Mouse (Mus musculus) neural tube, embryonic 12.5 days (tissue): ENCODE measurements around the gene Dusp2. TPM values are rescaled to one million over a fixed set of nuclear protein-coding genes. Genes with fewer than 3 reads are reported as not detected.

Experiments
- ATAC-seq: fragments of 200-750 bp; cut with Nextera tagmentation; 2 replicates; pipeline ENCODE4 v1.8.0; 2017; ENCODE audit warnings: low read depth, mild to moderate bottlenecking, moderate TSS enrichment, moderate library complexity; ENCODE audit not compliant: low FRiP score
- H3K27ac ChIP-seq: fragments of 300-500 bp; sonication (generic); 2 replicates; pipeline ENCODE4 v1.5.1; 2016
- H3K27me3 ChIP-seq: fragments of 300-500 bp; sonication (generic); replicated peaks from 2 replicates; pipeline ENCODE4 v1.6.1; 2016; ENCODE audit warnings: mild to moderate bottlenecking
- H3K36me3 ChIP-seq: fragments of 300-500 bp; sonication (generic); 2 replicates; pipeline ENCODE4 v1.6.1; 2016; ENCODE audit warnings: mild to moderate bottlenecking
- H3K4me1 ChIP-seq: fragments of 300-500 bp; sonication (generic); 2 replicates; pipeline ENCODE4 v1.6.1; 2016
- H3K4me2 ChIP-seq: fragments of 300-500 bp; sonication (generic); replicated peaks from 2 replicates; pipeline ENCODE4 v1.6.1; 2016; ENCODE audit warnings: mild to moderate bottlenecking
- H3K4me3 ChIP-seq: fragments of 300-500 bp; sonication (generic); 2 replicates; pipeline ENCODE4 v1.5.1; 2016
- H3K9ac ChIP-seq: fragments of 300-500 bp; sonication (generic); 2 replicates; pipeline ENCODE4 v1.6.1; 2016; ENCODE audit warnings: mild to moderate bottlenecking
- H3K9me3 ChIP-seq: fragments of 300-500 bp; sonication (generic); 2 replicates; pipeline ENCODE4 v1.6.1; 2016; ENCODE audit warnings: mild to moderate bottlenecking
- WGBS: fragments of 180-500 bp; shearing (Covaris S2); methylation state at CpG from one replicate; pipeline ENCODE4 v1.1.7; 2016; 5-methylcytosine and 5-hydroxymethylcytosine counted together
- polyA plus RNA-seq: library from polyadenylated mRNA; unstranded; fragments of >200 nt; fragmentation: Nextera tagmentation; extraction: Ambion mirVana; gene quantifications from 2 replicates; pipeline ENCODE4 v1.2.1, GENCODE M21; 2016

The Dusp2 gene
- polyA plus RNA-seq, 1 experiment from 2014 or later: 9.7 TPM

DNA sequence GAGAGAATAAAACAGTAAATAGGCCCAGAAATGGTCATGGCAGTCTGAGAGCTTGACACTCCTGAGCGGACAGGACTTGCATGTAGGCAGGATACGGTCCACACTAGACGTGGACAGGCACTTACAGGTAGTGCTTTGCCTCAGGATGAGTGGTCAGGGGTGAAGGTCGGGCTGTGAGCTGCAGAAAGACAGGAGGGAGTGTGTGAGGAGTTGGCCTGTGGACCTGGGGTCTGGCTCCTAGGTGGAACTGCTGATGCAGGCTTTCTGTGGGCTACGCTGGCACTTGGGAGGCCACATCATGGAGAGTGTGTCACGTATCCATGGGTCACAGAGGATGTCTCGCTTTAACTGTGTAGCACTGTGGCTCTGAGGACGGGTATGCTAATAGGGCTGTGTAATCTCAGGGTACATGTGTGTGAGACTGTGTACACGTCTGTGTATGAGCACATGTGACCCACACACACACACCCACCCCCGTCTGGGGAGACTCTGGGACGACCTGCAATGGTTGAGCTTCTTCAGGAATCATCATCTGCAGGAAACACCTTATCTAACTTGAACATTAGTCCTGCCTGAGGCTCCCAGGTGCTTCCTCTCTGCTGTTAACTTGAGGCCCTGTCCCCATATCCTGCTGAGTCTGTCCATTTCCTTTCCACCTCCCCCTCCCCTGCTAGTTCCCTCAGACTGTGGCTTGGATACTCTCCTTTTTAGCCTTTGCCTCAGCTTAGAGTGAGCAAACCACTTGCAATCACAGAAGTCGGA lies 7.7 kb upstream of the Dusp2 start:
- Histone ChIP-seq H3K27me3 (no peaks in the 10 kb centered on the region; the same call in 1 of the 2 replicates), H3K4me1 (no peaks in the 10 kb centered on the region), H3K4me3 (no peak overlapping the region), H3K9me3 (no peaks in the 10 kb centered on the region), H3K4me2 (no peak overlapping the region), H3K36me3 (no peaks in the 10 kb centered on the region), H3K9ac (no peak overlapping the region), H3K27ac (no peak overlapping the region)
- WGBS: 77% methylated on average over 12 of the region's 12 CpGs
- no peak for ATAC-seq

DNA sequence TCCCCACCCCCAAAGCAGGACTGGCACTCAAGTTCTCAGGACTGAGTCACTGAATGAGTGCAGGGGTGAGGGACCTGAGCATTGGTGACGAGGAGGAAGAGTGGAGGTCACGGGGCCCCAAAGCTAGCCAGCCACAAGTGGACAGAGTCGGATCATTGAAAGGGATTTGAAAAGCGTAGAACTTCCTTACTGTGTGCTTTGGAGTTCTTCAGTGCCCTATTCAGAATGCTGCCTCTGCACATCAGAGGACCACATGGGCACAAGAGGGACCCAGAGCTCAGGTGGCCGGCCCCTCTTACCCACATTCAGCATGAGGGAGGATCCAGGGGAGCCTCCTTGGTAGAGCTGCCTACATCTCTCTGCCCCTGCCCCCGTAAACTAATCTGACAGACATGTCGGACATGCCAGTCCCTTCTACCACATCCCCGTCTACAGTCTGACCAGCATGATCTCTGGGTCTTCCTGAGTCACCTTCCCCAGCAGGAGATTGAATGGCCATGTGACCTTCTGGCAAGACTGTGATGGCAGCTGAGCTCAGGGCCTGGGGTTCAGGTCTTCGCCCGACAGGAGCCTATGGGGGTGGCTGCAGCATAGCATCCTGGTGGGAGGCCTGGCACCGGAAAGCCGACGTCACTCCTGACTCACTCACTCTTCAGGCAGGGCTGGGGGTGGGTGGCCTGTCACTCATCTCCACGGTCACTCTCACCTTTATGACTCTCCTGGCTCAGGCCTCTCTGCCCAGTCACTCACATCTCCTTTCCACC lies 3.0 kb upstream of the Dusp2 start:
- Histone ChIP-seq H3K27ac (no peak overlapping the region), H3K4me3 (no peak overlapping the region), H3K36me3 (no peaks in the 10 kb centered on the region), H3K27me3 (peaks cover 39% of the 10 kb centered on the region), H3K4me2 (no peak overlapping the region), H3K9ac (no peak overlapping the region), H3K9me3 (no peaks in the 10 kb centered on the region), H3K4me1 (peaks cover 12% of the 10 kb centered on the region)
- ATAC-seq: no peak
- WGBS: 85% methylated on average over 14 of the region's 14 CpGs

DNA sequence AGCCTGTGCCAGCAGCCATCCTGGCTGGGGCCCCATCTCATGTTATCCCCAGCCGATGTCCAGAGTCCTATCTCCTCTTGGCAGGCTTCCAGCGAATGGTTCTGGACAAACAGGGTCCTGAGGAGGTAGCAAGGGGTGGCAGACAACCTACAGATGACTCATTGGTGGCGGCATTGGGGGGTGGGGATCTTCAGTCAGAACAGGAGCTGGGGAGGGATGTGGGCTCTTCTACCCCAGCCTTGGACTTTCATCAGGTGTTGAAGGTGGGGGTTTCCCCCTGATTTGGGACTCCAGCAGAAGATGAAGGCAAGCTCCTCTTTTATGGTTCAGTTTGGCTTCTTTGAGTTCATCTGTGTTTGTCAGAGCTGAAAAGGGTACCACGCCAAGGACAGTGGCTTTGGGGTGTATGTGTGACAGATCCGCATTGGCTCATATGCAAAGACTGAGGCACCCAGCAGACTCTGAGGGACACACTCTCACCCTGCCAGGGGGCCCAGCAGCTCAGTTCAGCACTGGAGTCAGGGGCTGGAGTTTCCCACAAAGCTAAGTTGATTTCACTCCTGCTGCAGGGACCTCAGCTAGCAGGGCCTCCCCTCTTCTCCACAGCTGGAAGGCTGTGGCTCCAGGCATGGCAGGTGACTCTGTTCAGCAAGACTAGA lies 1.9 kb upstream of the Dusp2 start:
- ATAC-seq: no peak
- H3K4me2 ChIP-seq: no peak overlapping the region
- no peaks in the 10 kb centered on the region for H3K9me3 ChIP-seq
- H3K36me3 ChIP-seq: no peaks in the 10 kb centered on the region
- peaks cover 42% of the 10 kb centered on the region for H3K27me3 ChIP-seq
- H3K4me1 ChIP-seq: peaks cover 12% of the 10 kb centered on the region
- H3K9ac ChIP-seq: no peak overlapping the region
- 77% methylated on average over 5 of the region's 5 CpGs for WGBS
- H3K27ac ChIP-seq: no peak overlapping the region
- no peak overlapping the region for H3K4me3 ChIP-seq

DNA sequence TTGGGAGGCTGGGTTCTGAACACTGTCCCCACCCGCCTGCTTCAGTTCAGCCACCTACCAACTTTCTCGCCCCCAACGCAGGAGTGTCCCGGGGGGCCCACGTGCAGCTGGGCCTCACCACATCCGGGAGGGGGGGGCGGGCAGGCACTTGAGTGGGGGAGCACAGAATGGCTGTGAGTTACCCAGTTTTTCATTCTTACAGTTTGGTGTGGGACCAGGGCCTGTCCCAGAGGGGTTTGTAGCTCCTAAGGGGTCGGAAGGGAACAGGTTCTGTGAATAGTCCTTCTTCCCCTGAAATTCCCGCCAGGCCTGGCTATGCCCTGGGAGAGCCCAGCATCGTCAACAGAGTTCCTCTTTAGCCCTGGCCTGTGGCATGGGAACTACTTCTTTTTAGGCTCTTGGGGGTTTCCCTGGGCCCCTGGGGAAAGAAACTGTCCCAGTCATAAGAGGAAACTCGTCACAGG lies 849 bp upstream of the Dusp2 start:
- peaks cover 12% of the 10 kb centered on the region for H3K4me1 ChIP-seq
- ATAC-seq: no peak
- H3K27ac ChIP-seq: no peak overlapping the region
- H3K9ac ChIP-seq: no peak overlapping the region
- WGBS: 39% methylated on average over 11 of the region's 11 CpGs
- no peaks in the 10 kb centered on the region for H3K9me3 ChIP-seq
- H3K36me3 ChIP-seq: no peaks in the 10 kb centered on the region
- no peak overlapping the region for H3K4me3 ChIP-seq
- peaks cover 42% of the 10 kb centered on the region for H3K27me3 ChIP-seq
- H3K4me2 ChIP-seq: peak overlapping the region; percentile 90; the same call in 1 of the 2 replicates

DNA sequence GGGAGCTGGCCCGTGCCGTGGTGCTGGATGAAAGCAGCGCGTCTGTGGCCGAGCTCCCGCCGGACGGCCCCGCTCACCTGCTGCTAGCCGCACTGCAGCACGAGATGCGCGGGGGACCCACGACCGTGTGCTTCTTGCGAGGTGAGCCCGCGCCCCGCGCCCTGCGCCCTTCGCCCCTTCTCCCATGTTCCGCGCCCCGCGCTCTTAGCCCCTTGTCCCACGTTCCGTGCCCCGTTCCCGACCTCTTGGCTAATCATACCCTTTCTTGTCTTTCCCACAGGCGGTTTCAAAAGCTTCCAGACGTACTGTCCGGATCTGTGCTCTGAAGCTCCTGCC lies 506 bp downstream of the Dusp2 start:
- peak overlapping the region; percentile 57 for H3K9ac ChIP-seq
- H3K4me3 ChIP-seq: peak overlapping the region; percentile 48
- WGBS: 2% methylated on average over 32 of the region's 33 CpGs
- no peaks in the 10 kb centered on the region for H3K9me3 ChIP-seq
- H3K4me1 ChIP-seq: peaks cover 12% of the 10 kb centered on the region
- peak; percentile 45; the same call in 1 of the 2 replicates for ATAC-seq
- H3K27ac ChIP-seq: no peak overlapping the region
- no peaks in the 10 kb centered on the region for H3K36me3 ChIP-seq
- H3K4me2 ChIP-seq: peak overlapping the region; percentile 90
- H3K27me3 ChIP-seq: peaks cover 42% of the 10 kb centered on the region

DNA sequence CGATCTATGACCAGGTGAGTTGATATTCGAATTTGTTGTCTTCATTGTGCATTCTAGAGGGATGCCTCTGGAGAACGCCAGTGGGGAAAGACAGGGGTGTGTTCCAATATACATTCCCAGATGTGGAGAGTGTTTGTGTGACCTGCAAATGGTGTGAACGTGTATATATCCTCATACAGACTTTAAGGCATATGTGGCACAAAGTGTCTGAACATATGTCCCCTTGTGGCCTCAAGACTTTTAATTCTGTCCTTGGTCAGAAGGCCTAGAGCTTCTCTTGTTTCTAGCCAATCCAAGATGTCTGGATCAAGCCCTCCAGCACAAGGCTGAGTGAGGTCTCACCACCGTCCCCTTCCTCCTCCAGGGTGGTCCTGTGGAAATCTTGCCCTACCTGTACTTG lies 926 bp downstream of the Dusp2 start:
- no peak for ATAC-seq
- Histone ChIP-seq H3K36me3 (no peaks in the 10 kb centered on the region), H3K9ac (no peak overlapping the region), H3K27ac (no peak overlapping the region), H3K9me3 (no peaks in the 10 kb centered on the region), H3K4me3 (peak overlapping the region; percentile 48), H3K27me3 (peaks cover 42% of the 10 kb centered on the region), H3K4me2 (peak overlapping the region; percentile 90), H3K4me1 (peaks cover 12% of the 10 kb centered on the region)
- 57% methylated on average over 5 of the region's 5 CpGs for WGBS

DNA sequence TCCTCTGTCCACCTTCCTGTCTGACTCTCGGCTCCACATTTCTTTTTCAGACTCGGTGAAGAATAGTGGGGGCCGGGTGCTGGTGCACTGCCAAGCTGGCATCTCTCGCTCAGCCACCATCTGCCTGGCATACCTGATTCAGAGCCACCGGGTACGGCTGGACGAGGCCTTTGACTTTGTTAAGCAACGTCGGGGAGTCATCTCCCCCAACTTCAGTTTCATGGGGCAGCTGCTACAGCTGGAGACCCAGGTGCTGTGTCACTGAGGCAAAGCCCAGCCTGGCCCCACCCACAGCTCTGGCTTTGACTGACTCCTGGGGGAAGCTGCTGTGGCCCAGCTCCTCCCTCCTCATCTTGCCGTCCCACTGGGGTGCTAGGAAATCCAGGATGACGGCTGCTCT lies 1.6 kb downstream of the Dusp2 start:
- ATAC-seq: no peak
- Histone ChIP-seq H3K4me3 (no peak overlapping the region), H3K36me3 (no peaks in the 10 kb centered on the region), H3K4me2 (peak overlapping the region; percentile 90), H3K27me3 (peaks cover 42% of the 10 kb centered on the region), H3K4me1 (peaks cover 12% of the 10 kb centered on the region), H3K9ac (no peak overlapping the region), H3K27ac (no peak overlapping the region), H3K9me3 (no peaks in the 10 kb centered on the region)
- WGBS: 76% methylated on average over 11 of the region's 11 CpGs

DNA sequence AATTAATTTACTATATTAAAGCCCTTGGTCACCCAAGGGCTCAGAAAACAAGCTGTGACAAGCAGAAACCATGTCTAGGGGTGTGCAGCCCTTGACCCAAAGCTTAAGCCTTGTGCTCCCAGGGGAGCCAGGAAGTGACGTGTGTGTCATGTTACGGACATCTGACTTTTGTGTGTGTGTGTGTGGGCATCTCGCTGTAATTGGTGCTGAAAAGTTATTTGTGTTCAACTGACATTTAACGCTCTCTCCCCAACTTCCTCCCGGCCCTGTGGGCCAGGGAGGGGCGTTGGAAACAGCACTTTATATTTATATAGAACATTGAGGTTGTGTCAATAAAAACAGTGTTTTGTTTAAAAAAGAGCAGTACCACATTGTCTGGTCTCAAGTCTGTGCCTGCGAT lies 2.1 kb downstream of the Dusp2 start:
- H3K9ac ChIP-seq: no peak overlapping the region
- no peak overlapping the region for H3K27ac ChIP-seq
- H3K27me3 ChIP-seq: peaks cover 42% of the 10 kb centered on the region
- H3K4me1 ChIP-seq: peaks cover 12% of the 10 kb centered on the region
- H3K36me3 ChIP-seq: no peaks in the 10 kb centered on the region
- no peak overlapping the region for H3K4me3 ChIP-seq
- ATAC-seq: no peak
- H3K9me3 ChIP-seq: no peaks in the 10 kb centered on the region
- 75% methylated on average over 7 of the region's 7 CpGs for WGBS
- H3K4me2 ChIP-seq: peak overlapping the region; percentile 90; the same call in 1 of the 2 replicates

DNA sequence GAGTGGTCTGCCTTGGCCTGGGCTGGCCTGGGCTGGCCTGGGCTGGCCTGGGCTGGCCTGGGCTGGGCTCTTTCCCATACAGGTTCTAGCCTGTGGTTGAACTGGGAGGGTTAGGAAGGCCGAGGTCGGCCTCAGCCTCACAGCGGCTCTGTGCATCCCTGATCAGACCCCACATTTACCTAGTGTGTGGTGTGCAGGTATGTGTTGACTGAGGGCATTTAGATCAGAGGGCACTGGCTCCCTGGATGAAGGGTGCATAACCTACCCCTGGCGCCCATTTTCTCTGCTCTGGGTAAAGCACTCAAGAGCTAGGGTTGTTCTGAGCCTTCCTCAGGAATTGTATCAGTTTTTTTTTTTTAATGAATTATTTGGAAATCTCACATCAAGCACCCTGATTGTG lies 2.5 kb downstream of the Dusp2 start, which contains the start of gene Astl:
Gene Astl (plus strand): TSS at position 224 of the 400 bp plus-strand sequence.
- Histone ChIP-seq H3K9ac (no peak within 1 kb of the TSS), H3K4me3 (no peak within 1 kb of the TSS), H3K27me3 (peaks cover 42% of the 10 kb centered on the region), H3K4me1 (peaks cover 12% of the 10 kb centered on the region), H3K27ac (no peak within 1 kb of the TSS), H3K4me2 (peak within 1 kb of the TSS; percentile 90), H3K9me3 (no peaks in the 10 kb centered on the region), H3K36me3 (no peaks in the 10 kb centered on the region)
- ATAC-seq: no peak
- 88% methylated on average over 4 of the region's 4 CpGs for WGBS

DNA sequence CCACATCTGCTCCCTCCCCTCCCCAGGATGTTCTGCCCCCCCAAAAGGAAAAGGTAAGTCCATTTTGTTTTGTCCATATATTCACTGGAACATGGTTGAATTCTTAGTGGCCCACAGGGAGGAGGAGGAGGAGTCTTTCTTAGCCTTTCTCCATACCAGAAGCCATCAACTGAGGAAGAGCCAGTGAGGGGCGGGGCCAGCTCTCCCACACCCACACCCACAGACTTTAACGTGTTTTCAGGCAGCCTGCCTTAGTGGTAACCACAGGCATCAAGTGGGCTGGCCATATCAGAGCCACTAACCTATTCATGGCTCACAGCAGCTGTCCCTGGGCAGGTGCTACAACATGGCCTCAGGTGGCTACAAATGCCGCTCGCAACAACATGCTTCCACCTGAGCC lies 2.9 kb downstream of the Dusp2 start:
- no peak overlapping the region for H3K4me2 ChIP-seq
- WGBS: 75% methylated on average over 4 of the region's 4 CpGs
- no peaks in the 10 kb centered on the region for H3K36me3 ChIP-seq
- peaks cover 41% of the 10 kb centered on the region for H3K27me3 ChIP-seq
- H3K4me3 ChIP-seq: no peak overlapping the region
- no peak for ATAC-seq
- no peak overlapping the region for H3K27ac ChIP-seq
- peaks cover 12% of the 10 kb centered on the region for H3K4me1 ChIP-seq
- no peaks in the 10 kb centered on the region for H3K9me3 ChIP-seq
- no peak overlapping the region for H3K9ac ChIP-seq

DNA sequence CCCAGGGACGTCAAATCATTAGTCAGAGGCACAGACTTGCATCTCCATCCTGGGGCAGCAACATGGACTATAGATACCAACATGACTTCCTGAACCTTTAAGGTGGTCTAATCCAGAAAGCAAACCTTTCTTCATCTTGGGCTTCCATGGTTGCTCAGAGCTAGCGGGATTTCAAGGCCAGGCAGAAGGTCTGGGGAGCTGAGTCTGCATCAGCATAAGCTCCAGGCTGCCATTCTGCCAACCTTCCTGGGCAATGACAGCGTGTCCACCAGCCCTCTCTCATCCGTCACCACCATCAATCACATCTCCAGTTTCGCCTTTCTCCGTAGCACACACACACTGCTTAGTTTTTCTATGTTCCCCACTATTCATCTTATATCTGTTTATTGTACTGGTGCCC lies 3.3 kb downstream of the Dusp2 start:
- no peak for ATAC-seq
- peaks cover 39% of the 10 kb centered on the region for H3K27me3 ChIP-seq
- 80% methylated on average over 6 of the region's 6 CpGs for WGBS

DNA sequence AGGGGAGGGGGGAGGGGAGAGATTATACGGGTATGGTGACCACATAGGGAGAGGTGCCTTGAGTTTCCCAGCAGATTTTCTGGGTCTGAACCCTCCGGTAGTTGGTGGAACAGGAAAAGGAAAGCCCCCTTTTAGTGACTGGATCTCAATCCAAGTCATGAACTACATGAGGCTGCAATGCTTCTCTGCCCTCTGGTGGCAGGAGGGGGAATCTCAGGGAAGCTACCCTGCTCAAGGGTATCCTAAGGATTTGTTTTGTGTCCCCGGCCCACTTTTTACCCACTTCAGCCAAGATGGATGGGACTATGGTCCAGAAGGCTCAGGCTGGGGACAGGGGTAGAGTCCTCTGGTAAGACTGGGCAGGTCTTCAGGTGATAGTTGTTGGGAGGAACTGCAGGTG lies 5.2 kb downstream of the Dusp2 start:
- no peak for ATAC-seq
- H3K27me3 ChIP-seq: peaks cover 20% of the 10 kb centered on the region
- no peak overlapping the region for H3K9ac ChIP-seq
- no peaks in the 10 kb centered on the region for H3K36me3 ChIP-seq
- no peak overlapping the region for H3K27ac ChIP-seq
- no peak overlapping the region for H3K4me2 ChIP-seq
- no peaks in the 10 kb centered on the region for H3K9me3 ChIP-seq
- no peak overlapping the region for H3K4me3 ChIP-seq
- 23% methylated on average over 3 of the region's 3 CpGs for WGBS
- H3K4me1 ChIP-seq: peaks cover 6% of the 10 kb centered on the region; the same call in 1 of the 2 replicates

More for the DNA sequence above, 3.3 kb downstream of the Dusp2 start:
- H3K4me3 ChIP-seq: no peak overlapping the region
- H3K4me2 ChIP-seq: no peak overlapping the region
- H3K9ac ChIP-seq: no peak overlapping the region
- no peak overlapping the region for H3K27ac ChIP-seq
- H3K9me3 ChIP-seq: no peaks in the 10 kb centered on the region
- H3K4me1 ChIP-seq: peaks cover 12% of the 10 kb centered on the region
- H3K36me3 ChIP-seq: no peaks in the 10 kb centered on the region
